Mouse (Mus musculus): ENCODE data around the gene Bglap. TPM values are rescaled to one million over a fixed set of nuclear protein-coding genes. Genes with fewer than 3 reads are reported as not detected.
"Not testable (repeated sequence)": the region's sequence is repeated elsewhere in the genome, so short reads cannot be mapped to it uniquely, and the experiment has no call there.

The Bglap gene
- polyA plus RNA-seq, 1 experiment from 2014 or later = not detected

GRCm38 (mm10) chr3:88378599-88378998 is 5.7 kb downstream of the Bglap start, which contains the start of gene Bglap2:
Gene Bglap2, minus strand, starts transcription at chr3:88378699.
- not testable (repeated sequence) for H3K36me3 ChIP-seq (ENCODE audit: control insufficient read depth, insufficient read depth, low read length); H3K27ac ChIP-seq (ENCODE audit: low read depth, low read length); H3K9me3 ChIP-seq (ENCODE audit: control insufficient read depth, low read length); H3K9ac ChIP-seq (ENCODE audit: low read length); H3K27me3 ChIP-seq (ENCODE audit: control insufficient read depth, insufficient read depth, low read length); DNase-seq (ENCODE audit: low spot score); H3K4me3 ChIP-seq (ENCODE audit: low read depth, low read length); H3K4me2 ChIP-seq (ENCODE audit: low read depth, low read length, severe bottlenecking); ATAC-seq (replicated peaks; ENCODE audit: low FRiP score); H3K4me1 ChIP-seq (replicated peaks; ENCODE audit: control insufficient read depth, insufficient read depth, low read length)
- WGBS = 79% methylated on average over 5 of the region's 5 CpGs

GRCm38 (mm10) chr3:88376644-88377043 is 7.6 kb downstream of the Bglap start:
- not testable (repeated sequence) for H3K36me3 ChIP-seq (ENCODE audit: control insufficient read depth, insufficient read depth, low read length); H3K9ac ChIP-seq (ENCODE audit: low read length); H3K4me3 ChIP-seq (ENCODE audit: low read depth, low read length); H3K4me2 ChIP-seq (ENCODE audit: low read depth, low read length, severe bottlenecking); H3K9me3 ChIP-seq (ENCODE audit: control insufficient read depth, low read length); H3K4me1 ChIP-seq (replicated peaks; ENCODE audit: control insufficient read depth, insufficient read depth, low read length); H3K27me3 ChIP-seq (ENCODE audit: control insufficient read depth, insufficient read depth, low read length)
- ATAC-seq (replicated peaks; ENCODE audit: low FRiP score) (0 out of 2 replicates have a peak, but pooled peaks have one; percentile 36), DNase-seq (ENCODE audit: low spot score) (peak; percentile 48)
- peak overlapping the region; percentile 41; the same call in 1 of the 2 replicates for H3K27ac ChIP-seq (ENCODE audit: low read depth, low read length)
- 18% methylated on average over 5 of the region's 7 CpGs for WGBS

GRCm38 (mm10) chr3:88375750-88376626 is 8.3 kb downstream of the Bglap start:
- H3K4me3 ChIP-seq (ENCODE audit: low read depth, low read length); H3K4me1 ChIP-seq (replicated peaks; ENCODE audit: control insufficient read depth, insufficient read depth, low read length); H3K27me3 ChIP-seq (ENCODE audit: control insufficient read depth, insufficient read depth, low read length); H3K36me3 ChIP-seq (ENCODE audit: control insufficient read depth, insufficient read depth, low read length); H3K9me3 ChIP-seq (ENCODE audit: control insufficient read depth, low read length); H3K9ac ChIP-seq (ENCODE audit: low read length): not testable (repeated sequence)
- 10% methylated on average over 18 of the region's 19 CpGs for WGBS
- Histone ChIP-seq H3K4me2 (ENCODE audit: low read depth, low read length, severe bottlenecking) (peak overlapping the region; percentile 24; the same call in 1 of the 2 replicates), H3K27ac (ENCODE audit: low read depth, low read length) (peak overlapping the region; percentile 41; the same call in 1 of the 2 replicates)
- DNase-seq (ENCODE audit: low spot score) = peak; percentile 80
- ATAC-seq (replicated peaks; ENCODE audit: low FRiP score) = peak; percentile 91

- ATAC-seq (replicated peaks; ENCODE audit: low FRiP score); DNase-seq (ENCODE audit: low spot score); H3K27me3 ChIP-seq (ENCODE audit: control insufficient read depth, insufficient read depth, low read length); H3K36me3 ChIP-seq (ENCODE audit: control insufficient read depth, insufficient read depth, low read length); H3K27ac ChIP-seq (ENCODE audit: low read depth, low read length); H3K9me3 ChIP-seq (ENCODE audit: control insufficient read depth, low read length); H3K4me1 ChIP-seq (replicated peaks; ENCODE audit: control insufficient read depth, insufficient read depth, low read length); H3K4me2 ChIP-seq (ENCODE audit: low read depth, low read length, severe bottlenecking); H3K9ac ChIP-seq (ENCODE audit: low read length); H3K4me3 ChIP-seq (ENCODE audit: low read depth, low read length): not testable (repeated sequence)
- 93% methylated on average over 9 of the region's 9 CpGs for WGBS
Measured at GRCm38 (mm10) chr3:88372643-88373042, 11.6 kb downstream of the Bglap start, which contains the start of gene Bglap3. Gene Bglap3, minus strand, starts transcription at chr3:88372743.

- H3K4me3 ChIP-seq (ENCODE audit: low read depth, low read length); DNase-seq (ENCODE audit: low spot score); H3K4me2 ChIP-seq (ENCODE audit: low read depth, low read length, severe bottlenecking); H3K36me3 ChIP-seq (ENCODE audit: control insufficient read depth, insufficient read depth, low read length); ATAC-seq (replicated peaks; ENCODE audit: low FRiP score); H3K4me1 ChIP-seq (replicated peaks; ENCODE audit: control insufficient read depth, insufficient read depth, low read length); H3K9me3 ChIP-seq (ENCODE audit: control insufficient read depth, low read length); H3K27ac ChIP-seq (ENCODE audit: low read depth, low read length); H3K9ac ChIP-seq (ENCODE audit: low read length): not testable (repeated sequence)
- H3K27me3 ChIP-seq (ENCODE audit: control insufficient read depth, insufficient read depth, low read length) = peaks cover 14% of the 10 kb centered on the region
- WGBS = 91% methylated on average over 7 of the region's 7 CpGs
Measured at GRCm38 (mm10) chr3:88368511-88368910, 15.8 kb downstream of the Bglap start.

- not testable (repeated sequence) for H3K4me2 ChIP-seq (ENCODE audit: low read depth, low read length, severe bottlenecking); ATAC-seq (replicated peaks; ENCODE audit: low FRiP score); H3K4me1 ChIP-seq (replicated peaks; ENCODE audit: control insufficient read depth, insufficient read depth, low read length); H3K9me3 ChIP-seq (ENCODE audit: control insufficient read depth, low read length); H3K36me3 ChIP-seq (ENCODE audit: control insufficient read depth, insufficient read depth, low read length); H3K9ac ChIP-seq (ENCODE audit: low read length); H3K27ac ChIP-seq (ENCODE audit: low read depth, low read length); DNase-seq (ENCODE audit: low spot score); H3K4me3 ChIP-seq (ENCODE audit: low read depth, low read length)
- H3K27me3 ChIP-seq (ENCODE audit: control insufficient read depth, insufficient read depth, low read length) = peaks cover 14% of the 10 kb centered on the region
- 35% methylated on average over 3 of the region's 7 CpGs for WGBS
Measured at GRCm38 (mm10) chr3:88367517-88367916, 16.7 kb downstream of the Bglap start.

GRCm38 (mm10) chr3:88366830-88367428 is 17.3 kb downstream of the Bglap start:
- not testable (repeated sequence) for H3K9ac ChIP-seq (ENCODE audit: low read length); H3K9me3 ChIP-seq (ENCODE audit: control insufficient read depth, low read length); H3K27ac ChIP-seq (ENCODE audit: low read depth, low read length); H3K36me3 ChIP-seq (ENCODE audit: control insufficient read depth, insufficient read depth, low read length); H3K4me1 ChIP-seq (replicated peaks; ENCODE audit: control insufficient read depth, insufficient read depth, low read length)
- peak; percentile 66 for DNase-seq (ENCODE audit: low spot score)
- ATAC-seq (replicated peaks; ENCODE audit: low FRiP score) = peak; percentile 83
- WGBS = 2% methylated on average over 18 of the region's 22 CpGs
- peak overlapping the region; percentile 32 for H3K4me2 ChIP-seq (ENCODE audit: low read depth, low read length, severe bottlenecking)
- peaks cover 14% of the 10 kb centered on the region for H3K27me3 ChIP-seq (ENCODE audit: control insufficient read depth, insufficient read depth, low read length)
- peak overlapping the region; percentile 12; the same call in 1 of the 2 replicates for H3K4me3 ChIP-seq (ENCODE audit: low read depth, low read length)

GRCm38 (mm10) chr3:88365705-88366361 is 18.4 kb downstream of the Bglap start:
- WGBS = 33% methylated on average over 34 of the region's 34 CpGs
- peaks cover 14% of the 10 kb centered on the region for H3K27me3 ChIP-seq (ENCODE audit: control insufficient read depth, insufficient read depth, low read length)
- ATAC-seq (replicated peaks; ENCODE audit: low FRiP score) (no peak), DNase-seq (ENCODE audit: low spot score) (no peak)
- no peak overlapping the region for H3K27ac ChIP-seq (ENCODE audit: low read depth, low read length)
- H3K4me2 ChIP-seq (ENCODE audit: low read depth, low read length, severe bottlenecking) = no peak overlapping the region
- H3K9me3 ChIP-seq (ENCODE audit: control insufficient read depth, low read length) = peaks cover 5% of the 10 kb centered on the region; the same call in 1 of the 2 replicates
- H3K36me3 ChIP-seq (ENCODE audit: control insufficient read depth, insufficient read depth, low read length) = peaks cover 2% of the 10 kb centered on the region; the same call in 1 of the 2 replicates
- no peak overlapping the region for H3K4me3 ChIP-seq (ENCODE audit: low read depth, low read length)
- H3K4me1 ChIP-seq (replicated peaks; ENCODE audit: control insufficient read depth, insufficient read depth, low read length) = no peaks in the 10 kb centered on the region; the same call in 1 of the 2 replicates
- no peak overlapping the region for H3K9ac ChIP-seq (ENCODE audit: low read length)

Data from forebrain, embryonic 11.5 days (tissue).